Mouse (Mus musculus) CH12.LX (cell line): ENCODE measurements around the gene Ndufv2. TPM values are rescaled to one million over a fixed set of nuclear protein-coding genes. Genes with fewer than 3 reads are reported as not detected.

ENCODE experiments used
- DNase-seq: peaks from one replicate; pipeline ENCODE4 v3.0.0-alpha.2; 2013; ENCODE audit errors: extremely low read depth
- H3K27ac ChIP-seq: 2 replicates; pipeline ENCODE4 v1.5.1; 2012; ENCODE audit warnings: low read depth, mild to moderate bottlenecking, control low read depth, moderate library complexity; ENCODE audit not compliant: insufficient read depth
- H3K27me3 ChIP-seq: replicated peaks from 2 replicates; pipeline ENCODE3; 2012; ENCODE audit warnings: inconsistent platforms
- H3K36me3 ChIP-seq, 2 experiments: replicated peaks in 1 of 2; 2 replicates each; pipeline versions ENCODE3 to v1.6.1; 2012; ENCODE audit warnings: inconsistent platforms in 1 of 2, low read length in 1 of 2, mild to moderate bottlenecking in 1 of 2, mixed read lengths in 1 of 2, moderate library complexity in 1 of 2; ENCODE audit not compliant: control insufficient read depth in 1 of 2, insufficient read depth in 1 of 2
- H3K4me1 ChIP-seq, 2 experiments: 2 replicates each; pipeline ENCODE4 v1.6.1; 2012; ENCODE audit warnings: inconsistent platforms in 1 of 2, moderate library complexity in 1 of 2; ENCODE audit not compliant: insufficient read depth in 2 of 2, control insufficient read depth in 1 of 2
- H3K4me2 ChIP-seq: 2 replicates; pipeline ENCODE4 v1.6.1; 2012; ENCODE audit warnings: low read depth, mild to moderate bottlenecking, control low read depth; ENCODE audit not compliant: poor library complexity, insufficient read depth, severe bottlenecking
- H3K4me3 ChIP-seq, 3 experiments: fragments of 150-350 bp in 1 of 3; sonication (generic) in 1 of 3; replicated peaks in 1 of 3; 2 replicates each; pipeline versions ENCODE3 to v1.5.1; 2011 to 2012; ENCODE audit warnings: low read depth in 2 of 3, low read length in 2 of 3, mild to moderate bottlenecking in 2 of 3, moderate library complexity in 2 of 3, control low read depth in 1 of 3, improper control_type of control experiment in 1 of 3, inconsistent platforms in 1 of 3, mixed read lengths in 1 of 3; ENCODE audit not compliant: poor library complexity in 1 of 3
- H3K79me2 ChIP-seq: replicated peaks from 2 replicates; pipeline ENCODE4 v1.6.1; 2012; ENCODE audit warnings: mild to moderate bottlenecking, moderate library complexity; ENCODE audit not compliant: control insufficient read depth, poor library complexity, insufficient read depth, severe bottlenecking; ENCODE audit errors: extremely low read depth
- H3K9ac ChIP-seq: 2 replicates; pipeline ENCODE4 v1.6.1; 2012; ENCODE audit warnings: low read depth, mild to moderate bottlenecking, control low read depth, moderate library complexity; ENCODE audit not compliant: insufficient read depth
- H3K9me3 ChIP-seq: replicated peaks from 2 replicates; pipeline ENCODE3; 2012; ENCODE audit warnings: low read length, inconsistent platforms, mixed read lengths
- BHLHE40 ChIP-seq: IDR thresholded peaks from 2 replicates; pipeline ENCODE4 v1.6.1; 2011; ENCODE audit warnings: mild to moderate bottlenecking, low read depth, low read length, improper control_type of control experiment
- CTCF ChIP-seq, 2 experiments: IDR thresholded peaks in 1 of 2; conservative IDR thresholded peaks in 1 of 2; 2 replicates each; pipeline ENCODE4 v1.5.1; 2011 to 2012; ENCODE audit warnings: low read depth in 2 of 2, low read length in 2 of 2, improper control_type of control experiment in 1 of 2, inconsistent platforms in 1 of 2, mild to moderate bottlenecking in 1 of 2, moderate library complexity in 1 of 2
- ELF1 ChIP-seq: IDR thresholded peaks from 2 replicates; pipeline ENCODE4 v1.6.1; 2014; ENCODE audit warnings: low read depth, mild to moderate bottlenecking, inconsistent platforms, low read length, improper control_type of control experiment
- GABPA ChIP-seq: IDR thresholded peaks from 2 replicates; pipeline ENCODE4 v1.6.1; 2012; ENCODE audit warnings: low read depth, low read length, improper control_type of control experiment, inconsistent platforms; ENCODE audit not compliant: insufficient replicate concordance
- HCFC1 ChIP-seq: IDR thresholded peaks from 2 replicates; pipeline ENCODE4 v1.6.1; 2012; ENCODE audit warnings: low read depth, mild to moderate bottlenecking, inconsistent platforms, low read length, improper control_type of control experiment
- JUN ChIP-seq: IDR thresholded peaks from 2 replicates; pipeline ENCODE4 v1.6.1; 2011; ENCODE audit warnings: low read depth, mild to moderate bottlenecking, low read length, improper control_type of control experiment, moderate library complexity; ENCODE audit not compliant: insufficient read depth
- KAT2A ChIP-seq: IDR thresholded peaks from 2 replicates; pipeline ENCODE4 v1.6.1; 2012; ENCODE audit warnings: low read length, improper control_type of control experiment, inconsistent platforms; ENCODE audit not compliant: insufficient replicate concordance
- MAX ChIP-seq: IDR thresholded peaks from 2 replicates; pipeline ENCODE4 v1.6.1; 2011; ENCODE audit warnings: low read length, improper control_type of control experiment
- MXI1 ChIP-seq: IDR thresholded peaks from 2 replicates; pipeline ENCODE4 v1.6.1; 2011; ENCODE audit warnings: mild to moderate bottlenecking, low read depth, low read length, improper control_type of control experiment
- NELFE ChIP-seq: IDR thresholded peaks from 2 replicates; pipeline ENCODE4 v1.6.1; 2011; ENCODE audit warnings: low read depth, low read length, improper control_type of control experiment
- NRF1 ChIP-seq: IDR thresholded peaks from 2 replicates; pipeline ENCODE4 v1.6.1; 2014; ENCODE audit warnings: low read depth, mild to moderate bottlenecking, inconsistent platforms, low read length, improper control_type of control experiment, moderate library complexity
- PAX5 ChIP-seq: IDR thresholded peaks from 2 replicates; pipeline ENCODE4 v1.6.1; 2012; ENCODE audit warnings: low read length, inconsistent platforms, mixed read lengths
- POLR2A ChIP-seq: IDR thresholded peaks from 2 replicates; pipeline ENCODE4 v1.6.1; 2011; ENCODE audit warnings: low read depth, mild to moderate bottlenecking, improper control_type of control experiment, low read length
- RAD21 ChIP-seq: IDR thresholded peaks from 2 replicates; pipeline ENCODE4 v1.6.1; 2011; ENCODE audit warnings: low read depth, mild to moderate bottlenecking, low read length, improper control_type of control experiment, moderate library complexity
- RCOR1 ChIP-seq: conservative IDR thresholded peaks from 2 replicates; pipeline ENCODE4 v1.6.1; 2012; ENCODE audit warnings: low read depth, mild to moderate bottlenecking, inconsistent platforms, low read length, improper control_type of control experiment
- TBP ChIP-seq: conservative IDR thresholded peaks from 2 replicates; pipeline ENCODE4 v1.6.1; 2011; ENCODE audit warnings: low read depth, low read length, improper control_type of control experiment
- UBTF ChIP-seq: IDR thresholded peaks from 2 replicates; pipeline ENCODE4 v1.6.1; 2012; ENCODE audit warnings: low read depth, mild to moderate bottlenecking, inconsistent platforms, low read length, improper control_type of control experiment, moderate library complexity
- USF1 ChIP-seq: IDR thresholded peaks from 2 replicates; pipeline ENCODE4 v1.6.1; 2014; ENCODE audit warnings: low read depth, mild to moderate bottlenecking, inconsistent platforms, low read length, improper control_type of control experiment
- USF2 ChIP-seq: conservative IDR thresholded peaks from 2 replicates; pipeline ENCODE4 v1.6.1; 2011; ENCODE audit warnings: low read depth, low read length, improper control_type of control experiment
- ZKSCAN1 ChIP-seq: IDR thresholded peaks from 2 replicates; pipeline ENCODE4 v1.6.1; 2012; ENCODE audit warnings: low read depth, inconsistent platforms, low read length, improper control_type of control experiment, borderline replicate concordance
- ZMIZ1 ChIP-seq: IDR thresholded peaks from 2 replicates; pipeline ENCODE4 v1.6.1; 2012; ENCODE audit warnings: low read depth, mild to moderate bottlenecking, inconsistent platforms, low read length, improper control_type of control experiment
- ZNF384 ChIP-seq: IDR thresholded peaks from 2 replicates; pipeline ENCODE4 v1.6.1; 2012; ENCODE audit warnings: low read depth, low read length, improper control_type of control experiment, inconsistent platforms
- dilution Hi-C: fragments of 300-500 bp; cut with MboI; formaldehyde crosslinking; loops from 2 replicates; pipeline ENCODE4 v1.14.3; 2020; ENCODE audit warnings: low sequenced_read_pairs; ENCODE audit not compliant: extremely low pct_unique_long_range_greater_than_20kb, extremely low pct_ligation_motif_present
- in situ Hi-C: fragments of 300-500 bp; cut with MboI; formaldehyde crosslinking; loops from 3 replicates; pipeline ENCODE4 v1.14.3; 2019; ENCODE audit warnings: low sequenced_read_pairs, low pct_ligation_motif_present, low pct_unique_long_range_greater_than_20kb, mixed read lengths
- polyA plus RNA-seq: library from polyadenylated mRNA; unstranded; fragments of >175 nt; gene quantifications from 2 replicates; pipeline ENCODE4 v1.2.1, GENCODE M21; 2012; ENCODE audit warnings: low read depth; ENCODE audit not compliant: insufficient read length
- total RNA-seq, 2 experiments: library from RNA; depleted of rRNA; stranded (reverse); fragments of 300-350 nt in 1 of 2; fragments of >200 nt in 1 of 2; gene quantifications; 2 replicates each; pipeline ENCODE4 v1.2.3; 2012 to 2014

Gene Ndufv2
- total and polyA plus RNA-seq, 3 experiments = 108 to 260 (median 201) TPM

DNA sequence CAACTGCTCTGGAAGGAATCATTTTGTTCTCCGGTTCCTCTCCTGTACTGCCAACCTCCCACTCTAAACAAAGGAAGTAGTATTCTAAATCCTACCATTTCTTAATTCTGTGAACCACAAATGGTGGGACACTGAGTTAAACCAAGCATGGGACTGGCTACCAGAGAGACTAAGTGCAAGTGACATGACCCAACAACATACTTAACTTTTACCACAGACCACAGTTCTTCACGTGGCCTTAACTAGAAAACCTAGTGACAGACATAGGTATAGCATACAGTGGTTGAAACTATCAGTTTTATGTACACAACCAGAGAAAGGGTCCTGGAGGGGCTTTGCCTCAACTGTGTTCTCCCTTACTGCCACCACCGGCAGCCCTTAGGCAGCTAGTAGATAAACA, 8.7 kb downstream of the Ndufv2 start:
- Histone ChIP-seq H3K36me3 (peaks cover 6 to 53% of the 10 kb centered on the region in 2 experiments), H3K4me3 (no peak overlapping the region), H3K4me1 (peaks cover 0 to 8% of the 10 kb centered on the region in 2 experiments; a peak in 2 of 4 replicates), H3K27me3 (no peaks in the 10 kb centered on the region), H3K4me2 (no peak overlapping the region), H3K9ac (no peak overlapping the region), H3K9me3 (no peaks in the 10 kb centered on the region), H3K27ac (no peak overlapping the region), H3K79me2 (peaks cover 18% of the 10 kb centered on the region)
- TF ChIP-seq GABPA (no peak), ZKSCAN1 (no peak), NRF1 (no peak), PAX5 (no peak), NELFE (no peak), KAT2A (no peak), BHLHE40 (no peak), MXI1 (no peak)
- in situ Hi-C loops (no loop called here), dilution Hi-C loops (no loop called here)
- DNase-seq = no peak

DNA sequence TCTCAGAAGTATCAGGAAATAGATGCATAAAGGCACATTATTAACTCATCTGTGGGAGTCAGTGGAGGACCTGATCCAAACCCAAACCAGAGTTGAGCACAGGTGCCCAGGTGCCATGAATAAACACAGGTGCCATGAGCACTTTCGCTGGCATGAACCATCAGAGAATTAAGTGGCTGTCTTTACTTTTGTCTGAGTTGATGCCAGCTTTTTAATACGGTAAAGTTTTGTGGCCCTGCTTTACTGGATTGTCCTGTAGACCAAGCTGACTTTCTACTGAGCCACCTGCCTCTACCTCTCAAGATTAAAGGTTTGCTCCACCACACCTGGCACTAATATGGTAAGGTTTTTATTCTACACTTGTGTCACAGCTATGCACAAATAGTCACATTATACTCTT, 9.3 kb downstream of the Ndufv2 start:
- Histone ChIP-seq H3K27ac (no peak overlapping the region), H3K4me3 (no peak overlapping the region), H3K27me3 (no peaks in the 10 kb centered on the region), H3K79me2 (peaks cover 15% of the 10 kb centered on the region), H3K4me2 (no peak overlapping the region), H3K36me3 (peaks cover 8 to 52% of the 10 kb centered on the region in 2 experiments), H3K9me3 (no peaks in the 10 kb centered on the region), H3K9ac (no peak overlapping the region), H3K4me1 (peaks cover 0 to 3% of the 10 kb centered on the region in 2 experiments; a peak in 1 of 4 replicates)
- TF ChIP-seq TBP (no peak), MAX (no peak), PAX5 (no peak), ELF1 (no peak), ZNF384 (no peak), NELFE (no peak), RCOR1 (no peak), POLR2A (no peak), USF1 (no peak), RAD21 (no peak), MXI1 (no peak), ZMIZ1 (no peak), JUN (no peak), CTCF (conservative IDR thresholded peaks at IDR 0.05 in 1 of 2, IDR thresholded peaks at IDR 0.05 in 1 of 2; ENCODE audit: low read depth in 2 of 2, low read length in 2 of 2) (no peak), GABPA (no peak), UBTF (no peak), HCFC1 (no peak), USF2 (no peak)
- in situ Hi-C loops (no loop called here), dilution Hi-C loops (no loop called here)
- DNase-seq = no peak
